Mouse (Mus musculus) lung, embryonic 16.5 days (tissue): ENCODE measurements around the gene Ccl2. TPM values are rescaled to one million over a fixed set of nuclear protein-coding genes. Genes with fewer than 3 reads are reported as not detected.

Source experiments
- ATAC-seq: fragments of 200-750 bp; cut with Nextera tagmentation; 2 replicates; pipeline ENCODE4 v1.8.0; 2017; ENCODE audit warnings: low read depth, mild to moderate bottlenecking, moderate library complexity
- H3K27ac ChIP-seq: fragments of 300-500 bp; sonication (generic); 2 replicates; pipeline ENCODE4 v1.5.1; 2014; ENCODE audit warnings: mild to moderate bottlenecking, control low read depth, low read length
- H3K27me3 ChIP-seq: fragments of 300-500 bp; sonication (generic); 2 replicates; pipeline ENCODE4 v1.6.1; 2014; ENCODE audit warnings: low read depth, low read length, mixed read lengths; ENCODE audit not compliant: control insufficient read depth, insufficient read depth
- H3K36me3 ChIP-seq: fragments of 300-500 bp; sonication (generic); 2 replicates; pipeline ENCODE4 v1.6.1; 2014; ENCODE audit warnings: low read length; ENCODE audit not compliant: control insufficient read depth, insufficient read depth
- H3K4me1 ChIP-seq: fragments of 300-500 bp; sonication (generic); replicated peaks from 2 replicates; pipeline ENCODE4 v1.6.1; 2014; ENCODE audit warnings: low read length, mixed read lengths; ENCODE audit not compliant: control insufficient read depth, insufficient read depth
- H3K4me2 ChIP-seq: fragments of 300-500 bp; sonication (generic); 2 replicates; pipeline ENCODE4 v1.6.1; 2014; ENCODE audit warnings: low read depth, low read length, control low read depth
- H3K4me3 ChIP-seq: fragments of 300-500 bp; sonication (generic); 2 replicates; pipeline ENCODE4 v1.5.1; 2014; ENCODE audit warnings: mild to moderate bottlenecking, low read length, control low read depth
- H3K9ac ChIP-seq: fragments of 300-500 bp; sonication (generic); 2 replicates; pipeline ENCODE4 v1.6.1; 2014; ENCODE audit warnings: low read length, control low read depth
- H3K9me3 ChIP-seq: fragments of 300-500 bp; sonication (generic); 2 replicates; pipeline ENCODE4 v1.6.1; 2016; ENCODE audit warnings: low read length; ENCODE audit not compliant: control insufficient read depth
- WGBS: fragments of 180-500 bp; shearing (Covaris S2); extraction: QIAGEN DNeasy Blood & Tissue Kit; methylation state at CpG from one replicate; pipeline ENCODE4 v1.1.7; 2014; 5-methylcytosine and 5-hydroxymethylcytosine counted together
- polyA plus RNA-seq: library from polyadenylated mRNA; unstranded; fragments of >200 nt; fragmentation: Nextera tagmentation; extraction: Ambion mirVana; gene quantifications from 2 replicates; pipeline ENCODE4 v1.2.1, GENCODE M21; 2015

Gene Ccl2
- polyA plus RNA-seq, 1 experiment from 2014 or later = 21.9 TPM

- ATAC-seq = peak; percentile 29; the same call in 1 of the 2 replicates
- Histone ChIP-seq H3K4me2 (no peak overlapping the region), H3K4me1 (peaks cover 4% of the 10 kb centered on the region; the same call in 1 of the 2 replicates), H3K9ac (no peak overlapping the region), H3K27ac (no peak overlapping the region), H3K4me3 (no peak overlapping the region), H3K27me3 (no peaks in the 10 kb centered on the region), H3K9me3 (no peaks in the 10 kb centered on the region), H3K36me3 (no peaks in the 10 kb centered on the region)
- WGBS = 57% methylated on average over 8 of the region's 8 CpGs
Observed at GRCm38 (mm10) chr11:82011411-82012193, 23.8 kb upstream of the Ccl2 start.

- Histone ChIP-seq H3K36me3 (no peaks in the 10 kb centered on the region), H3K27ac (no peak overlapping the region), H3K9me3 (no peaks in the 10 kb centered on the region), H3K4me1 (0 out of 2 replicates have a peak, but pooled peaks cover 3% of the 10 kb centered on the region), H3K27me3 (no peaks in the 10 kb centered on the region), H3K9ac (no peak overlapping the region), H3K4me2 (no peak overlapping the region), H3K4me3 (no peak overlapping the region)
- 24% methylated on average over 1 of the region's 1 CpGs for WGBS
- no peak for ATAC-seq
Observed at GRCm38 (mm10) chr11:82013756-82014155, 21.6 kb upstream of the Ccl2 start.

GRCm38 (mm10) chr11:82015066-82015465, 20.3 kb upstream of the Ccl2 start:
- ATAC-seq = no peak
- Histone ChIP-seq H3K9me3 (no peaks in the 10 kb centered on the region), H3K4me3 (no peak overlapping the region), H3K36me3 (no peaks in the 10 kb centered on the region), H3K27ac (no peak overlapping the region), H3K27me3 (no peaks in the 10 kb centered on the region), H3K4me2 (no peak overlapping the region), H3K9ac (no peak overlapping the region), H3K4me1 (0 out of 2 replicates have a peak, but pooled peaks cover 3% of the 10 kb centered on the region)
- 44% methylated on average over 2 of the region's 2 CpGs for WGBS

GRCm38 (mm10) chr11:82016181-82016780, 19.1 kb upstream of the Ccl2 start:
- no peak for ATAC-seq
- no peak overlapping the region for H3K4me3 ChIP-seq
- H3K4me1 ChIP-seq = 0 out of 2 replicates have a peak, but pooled peaks cover 3% of the 10 kb centered on the region
- H3K4me2 ChIP-seq = no peak overlapping the region
- no peak overlapping the region for H3K27ac ChIP-seq
- no peaks in the 10 kb centered on the region for H3K9me3 ChIP-seq
- H3K36me3 ChIP-seq = no peaks in the 10 kb centered on the region
- no peaks in the 10 kb centered on the region for H3K27me3 ChIP-seq
- no peak overlapping the region for H3K9ac ChIP-seq
- 75% methylated on average over 3 of the region's 3 CpGs for WGBS

- H3K4me1 ChIP-seq = no peaks in the 10 kb centered on the region
- ATAC-seq = no peak
- no peak overlapping the region for H3K9ac ChIP-seq
- no peak overlapping the region for H3K4me3 ChIP-seq
- H3K9me3 ChIP-seq = no peaks in the 10 kb centered on the region
- no peaks in the 10 kb centered on the region for H3K27me3 ChIP-seq
- WGBS = 43% methylated on average over 2 of the region's 2 CpGs
- H3K4me2 ChIP-seq = no peak overlapping the region
- no peaks in the 10 kb centered on the region for H3K36me3 ChIP-seq
- H3K27ac ChIP-seq = no peak overlapping the region
Observed at GRCm38 (mm10) chr11:82019389-82019788, 16.0 kb upstream of the Ccl2 start.

- Histone ChIP-seq H3K9me3 (no peaks in the 10 kb centered on the region), H3K36me3 (no peaks in the 10 kb centered on the region), H3K9ac (no peak overlapping the region), H3K27ac (no peak overlapping the region), H3K4me3 (no peak overlapping the region), H3K4me2 (no peak overlapping the region), H3K27me3 (no peaks in the 10 kb centered on the region), H3K4me1 (no peaks in the 10 kb centered on the region)
- no peak for ATAC-seq
Observed at GRCm38 (mm10) chr11:82019793-82020192, 15.6 kb upstream of the Ccl2 start.

GRCm38 (mm10) chr11:82021406-82021805, 14.0 kb upstream of the Ccl2 start:
- Histone ChIP-seq H3K4me1 (no peaks in the 10 kb centered on the region), H3K9me3 (no peaks in the 10 kb centered on the region), H3K4me3 (no peak overlapping the region), H3K27me3 (no peaks in the 10 kb centered on the region), H3K36me3 (no peaks in the 10 kb centered on the region), H3K4me2 (no peak overlapping the region), H3K9ac (no peak overlapping the region), H3K27ac (no peak overlapping the region)
- 43% methylated on average over 3 of the region's 3 CpGs for WGBS
- no peak for ATAC-seq

GRCm38 (mm10) chr11:82022504-82023056, 12.8 kb upstream of the Ccl2 start:
- WGBS = 79% methylated on average over 6 of the region's 6 CpGs
- Histone ChIP-seq H3K9me3 (no peaks in the 10 kb centered on the region), H3K4me2 (no peak overlapping the region), H3K9ac (no peak overlapping the region), H3K4me3 (no peak overlapping the region), H3K27ac (no peak overlapping the region), H3K4me1 (no peaks in the 10 kb centered on the region), H3K27me3 (no peaks in the 10 kb centered on the region), H3K36me3 (no peaks in the 10 kb centered on the region)
- ATAC-seq = 0 out of 2 replicates have a peak, but pooled peaks have one; percentile 28

GRCm38 (mm10) chr11:82023769-82024168, 11.6 kb upstream of the Ccl2 start:
- WGBS = 74% methylated on average over 4 of the region's 4 CpGs

More at GRCm38 (mm10) chr11:82023769-82024168, 11.6 kb upstream of the Ccl2 start:
- Histone ChIP-seq H3K4me3 (no peak overlapping the region), H3K4me2 (no peak overlapping the region), H3K9me3 (no peaks in the 10 kb centered on the region), H3K36me3 (no peaks in the 10 kb centered on the region), H3K9ac (no peak overlapping the region), H3K27ac (no peak overlapping the region), H3K27me3 (no peaks in the 10 kb centered on the region), H3K4me1 (no peaks in the 10 kb centered on the region)
- ATAC-seq = no peak
